Mouse (Mus musculus): ENCODE results near the gene Sdk1.

Sdk1 gene

DNA sequence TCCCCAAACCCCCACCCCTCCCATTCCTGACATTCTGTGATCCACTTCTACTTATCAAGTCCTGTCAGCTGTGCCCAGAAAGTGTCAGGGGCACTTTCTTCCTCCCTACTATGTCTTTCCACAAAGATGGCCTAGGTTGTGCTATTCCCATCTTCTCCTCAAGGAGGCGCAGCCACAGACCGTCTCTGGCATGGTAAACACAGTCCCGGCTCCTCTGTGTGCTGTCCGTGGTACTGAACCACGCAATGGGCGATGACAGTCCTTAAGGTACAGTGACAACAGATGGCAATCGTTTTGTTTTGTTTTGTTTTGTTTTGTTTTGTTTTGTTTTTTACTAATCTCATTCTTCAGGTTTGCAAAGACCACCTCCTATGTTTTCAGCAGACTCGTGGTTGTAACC, 743.7 kb downstream of the Sdk1 start:
- DNase-seq (ENCODE audit: low read depth in 1 of 2, low spot score in 2 of 2), result peak; percentile 1 to 2

DNA sequence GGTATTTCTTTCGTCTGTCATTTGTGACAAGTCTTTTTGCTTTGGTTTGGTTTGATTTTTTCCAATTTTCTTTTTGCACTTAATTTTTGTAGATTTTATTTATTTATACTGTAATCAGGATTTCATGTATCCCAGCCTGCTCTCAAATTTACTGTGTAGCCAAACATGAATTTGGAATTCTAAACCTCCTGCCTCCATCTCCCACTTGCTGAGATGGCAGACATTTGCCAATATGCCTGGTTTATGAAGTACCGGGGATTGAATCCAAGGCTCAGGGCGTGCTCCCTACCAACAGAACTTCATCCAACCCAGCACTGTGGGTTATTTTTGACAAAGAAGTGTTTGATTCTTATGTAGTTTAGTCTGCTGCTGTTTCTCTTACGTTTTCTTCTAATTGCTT, 744.3 kb downstream of the Sdk1 start:
- DNase-seq (ENCODE audit: low read depth in 1 of 2, low spot score in 2 of 2), result no peak

DNA sequence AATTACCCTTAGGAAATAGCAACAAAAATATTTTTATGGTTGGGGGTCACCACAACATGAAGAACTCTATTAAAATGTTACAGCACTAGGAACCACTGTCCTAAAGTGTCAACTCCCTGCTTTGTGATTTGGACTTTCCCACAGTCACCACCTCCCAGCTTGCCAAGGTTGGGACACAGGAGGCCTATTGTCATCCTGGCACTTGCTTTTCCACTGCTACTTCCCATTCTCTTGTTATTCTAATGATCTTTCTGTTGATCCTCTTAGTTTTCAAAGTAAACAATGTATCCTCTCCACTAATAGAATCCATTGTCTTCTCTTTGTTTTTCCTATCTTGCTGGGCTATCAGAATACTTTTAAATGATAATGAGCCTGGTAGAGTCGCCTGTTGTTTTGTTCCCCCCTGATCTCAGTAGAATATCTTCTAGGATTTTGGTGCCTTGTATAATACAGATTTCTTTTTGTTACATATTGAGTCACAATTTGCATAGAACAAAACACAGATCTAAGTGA, 746.1 kb downstream of the Sdk1 start:
- DNase-seq (ENCODE audit: low read depth in 1 of 2, low spot score in 2 of 2), result no peak

DNA sequence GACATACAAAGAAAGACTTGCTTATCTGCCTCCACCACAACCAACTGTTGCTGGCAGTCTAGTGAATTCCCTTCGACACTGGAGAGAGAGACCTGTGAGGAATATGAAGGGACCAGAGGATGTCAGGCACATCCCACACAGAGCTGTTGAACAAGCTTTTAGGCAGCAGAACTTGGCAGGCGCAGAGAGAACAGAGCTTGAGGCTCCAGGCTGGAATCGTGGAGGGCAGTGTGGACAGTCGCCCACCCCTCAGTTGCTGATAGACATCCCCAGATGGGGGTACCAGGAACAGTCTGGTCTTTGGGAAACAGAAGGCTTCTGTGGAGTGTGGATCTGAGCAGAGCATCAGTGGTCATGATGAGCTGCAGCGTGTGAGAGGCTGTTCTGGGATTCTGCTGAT, 747.4 kb downstream of the Sdk1 start:
- DNase-seq (ENCODE audit: low read depth in 1 of 2, low spot score in 2 of 2), result no peak

DNA sequence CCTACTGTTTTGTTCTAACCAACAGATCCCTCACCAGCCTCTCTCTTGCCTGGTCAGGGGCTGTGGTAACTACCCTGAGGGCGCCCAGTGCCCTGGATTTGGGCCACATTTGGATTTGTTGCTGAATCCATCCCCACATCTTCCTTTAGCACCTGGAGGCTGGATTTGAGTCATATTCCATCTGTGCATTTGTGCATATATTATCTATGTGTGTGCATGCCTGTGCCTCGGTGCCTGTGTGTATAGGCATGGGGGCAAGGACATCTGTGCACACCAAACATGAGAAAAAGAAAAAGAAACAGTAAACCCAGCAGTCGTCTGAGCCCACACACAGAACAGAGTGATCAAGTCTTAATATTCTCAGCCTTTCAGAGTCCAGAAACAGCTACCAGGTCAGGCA, 752.9 kb downstream of the Sdk1 start:
- DNase-seq (ENCODE audit: low read depth in 1 of 2, low spot score in 2 of 2), result no peak

DNA sequence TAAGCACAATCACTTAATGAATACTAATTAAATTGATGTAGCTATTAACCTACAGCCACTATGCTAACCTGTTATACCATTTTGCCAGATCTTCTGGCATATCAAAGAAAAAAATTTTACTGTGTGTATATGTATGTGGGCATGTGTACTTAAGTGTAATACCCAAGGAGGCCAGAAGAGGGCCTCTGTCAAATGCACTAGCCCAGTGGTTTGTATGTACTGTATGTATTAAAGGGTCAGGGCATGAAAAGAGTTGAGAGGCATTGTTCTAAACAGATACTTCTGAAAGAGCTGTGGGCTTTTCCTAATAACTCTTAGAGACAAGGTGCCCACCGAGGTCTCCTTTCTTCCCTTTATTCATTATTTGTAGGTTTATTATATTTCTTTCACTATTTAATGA, 759.0 kb downstream of the Sdk1 start:
- no peak for DNase-seq (ENCODE audit: low read depth in 1 of 2, low spot score in 2 of 2)

DNA sequence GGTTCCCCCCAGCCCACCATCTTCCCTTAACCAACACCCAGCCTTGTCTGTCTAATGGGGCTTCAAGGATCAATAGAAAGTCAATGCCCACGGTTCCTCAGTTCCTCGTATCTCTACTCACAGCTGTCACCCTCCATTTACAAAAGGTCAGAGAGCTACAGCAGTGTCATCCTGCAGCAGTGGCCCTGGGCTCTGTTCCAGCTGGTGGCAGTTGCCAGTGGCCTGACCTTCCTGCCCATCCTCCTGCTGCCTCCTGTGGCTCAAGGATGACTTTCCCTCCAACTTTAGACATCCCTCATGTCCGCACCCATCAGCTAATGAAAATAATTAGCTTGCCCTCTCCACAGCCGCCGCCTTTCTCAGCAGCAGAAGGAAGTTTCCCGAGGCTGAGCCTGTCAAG, 759.8 kb downstream of the Sdk1 start:
- DNase-seq (ENCODE audit: low read depth in 1 of 2, low spot score in 2 of 2), result no peak

DNA sequence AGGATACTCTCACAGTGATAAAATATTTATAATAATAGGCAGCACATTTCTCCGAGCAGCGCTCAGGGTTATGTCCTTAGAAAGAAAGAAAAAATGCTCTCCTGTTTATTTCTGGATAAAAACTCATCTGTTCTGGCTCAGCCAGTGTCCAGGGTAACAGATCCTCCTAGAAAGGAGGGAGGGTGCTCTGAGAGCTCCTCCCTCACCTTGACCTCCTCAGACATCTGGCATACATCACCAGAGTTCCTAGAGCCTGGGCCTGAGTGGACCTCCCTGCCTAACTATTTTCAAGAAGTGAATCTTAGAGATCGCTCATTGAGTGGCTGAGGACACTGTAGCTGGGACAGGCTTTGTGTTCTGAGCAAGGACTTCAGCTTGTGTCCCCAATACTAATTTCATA, 760.7 kb downstream of the Sdk1 start:
- no peak for DNase-seq (ENCODE audit: low read depth in 1 of 2, low spot score in 2 of 2)

DNA sequence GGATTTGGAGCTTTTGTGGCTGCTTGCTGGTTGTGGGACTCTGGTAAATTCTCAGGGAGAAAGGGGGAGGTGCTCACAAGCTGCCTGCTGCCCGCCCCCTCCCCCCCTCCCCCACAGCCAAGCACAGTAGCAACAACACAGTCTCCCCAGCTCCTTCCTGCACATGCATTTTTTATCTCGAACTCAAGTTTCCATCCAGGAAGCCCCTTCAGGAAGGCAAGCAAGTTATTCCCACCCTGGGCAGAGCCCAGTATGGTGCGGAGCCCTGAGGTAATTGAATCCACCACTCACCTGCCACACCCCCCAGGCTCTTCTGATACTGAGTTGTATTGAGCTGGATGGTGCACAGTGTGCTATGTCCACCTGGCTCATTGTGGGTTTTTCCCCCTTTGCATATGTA, 768.9 kb downstream of the Sdk1 start:
- DNase-seq (ENCODE audit: low read depth in 1 of 2, low spot score in 2 of 2), result no peak

DNA sequence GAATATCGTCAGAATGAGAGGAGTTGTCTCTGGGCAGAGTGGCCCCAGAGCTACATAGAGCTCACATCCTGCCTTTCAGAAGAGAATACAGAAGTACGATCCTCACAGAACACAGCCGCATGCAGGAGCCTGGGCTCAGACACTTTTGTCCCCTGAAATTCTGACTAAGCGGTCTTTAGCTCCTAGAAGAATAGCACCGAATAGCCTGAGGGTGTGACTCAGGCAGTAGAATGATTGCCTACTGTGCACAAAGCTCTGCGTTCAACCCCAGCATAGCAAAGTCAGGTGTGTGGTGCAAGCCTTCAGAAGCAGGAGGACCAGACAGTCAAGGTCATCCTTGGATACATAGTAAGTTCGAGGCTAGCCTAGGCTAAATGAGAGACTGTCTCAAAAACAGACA, 775.7 kb downstream of the Sdk1 start:
- no peak for DNase-seq (ENCODE audit: low read depth in 1 of 2, low spot score in 2 of 2)

DNA sequence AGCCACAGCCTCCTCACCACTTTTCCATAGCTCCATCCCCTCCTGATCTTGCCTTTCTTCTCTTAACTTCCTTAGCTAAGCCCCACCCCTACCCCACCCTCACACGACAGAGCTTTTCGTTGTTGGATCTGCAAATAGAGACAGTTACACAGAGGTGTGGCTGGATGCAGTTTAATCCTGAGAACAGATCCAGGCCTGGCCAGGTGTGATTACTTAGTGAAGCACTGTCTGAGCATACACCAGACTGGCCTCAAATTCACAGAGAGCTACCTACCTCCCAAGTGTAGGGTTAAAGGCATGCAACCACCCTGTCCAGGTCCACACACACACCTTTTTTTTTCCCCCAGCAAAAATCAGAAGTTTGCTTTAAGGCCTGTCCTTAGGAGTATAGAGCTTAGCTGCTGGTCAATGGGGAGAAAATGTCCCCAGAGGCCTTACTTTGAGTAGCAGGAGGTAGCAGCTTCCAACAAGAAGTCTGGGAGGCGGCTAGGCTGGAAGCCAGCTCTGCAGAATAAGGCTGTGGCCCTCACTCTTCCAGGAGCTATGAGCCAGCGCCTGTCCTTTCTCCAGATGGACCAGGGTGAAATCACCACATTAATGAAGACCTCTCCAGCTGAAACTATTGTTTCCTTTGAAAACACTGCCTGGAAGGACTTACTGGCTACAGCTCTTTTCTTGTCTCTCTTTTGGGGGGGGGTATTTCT, 781.7 kb downstream of the Sdk1 start:
- DNase-seq (ENCODE audit: low read depth in 1 of 2, low spot score in 2 of 2), result no peak

DNA sequence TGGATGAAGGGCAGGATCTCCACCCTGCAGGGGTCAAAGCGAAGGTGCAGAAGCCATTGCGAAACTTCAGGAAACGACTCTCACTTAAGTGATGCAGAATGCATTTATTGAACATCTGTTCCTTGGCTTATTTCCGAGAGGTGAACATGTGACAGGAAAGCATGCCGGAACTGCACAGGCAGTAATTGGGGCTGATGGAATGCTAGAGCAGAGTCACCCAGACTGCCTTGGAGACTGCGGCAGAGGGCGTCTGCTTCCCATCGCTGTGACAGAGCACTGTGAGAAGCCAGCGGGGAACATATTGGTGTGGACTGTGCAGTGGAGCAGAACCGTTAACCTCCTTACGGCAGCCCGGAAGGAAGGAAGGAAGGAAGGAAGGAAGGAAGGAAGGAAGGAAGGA, 783.2 kb downstream of the Sdk1 start:
- no peak for DNase-seq (ENCODE audit: low read depth in 1 of 2, low spot score in 2 of 2)

DNA sequence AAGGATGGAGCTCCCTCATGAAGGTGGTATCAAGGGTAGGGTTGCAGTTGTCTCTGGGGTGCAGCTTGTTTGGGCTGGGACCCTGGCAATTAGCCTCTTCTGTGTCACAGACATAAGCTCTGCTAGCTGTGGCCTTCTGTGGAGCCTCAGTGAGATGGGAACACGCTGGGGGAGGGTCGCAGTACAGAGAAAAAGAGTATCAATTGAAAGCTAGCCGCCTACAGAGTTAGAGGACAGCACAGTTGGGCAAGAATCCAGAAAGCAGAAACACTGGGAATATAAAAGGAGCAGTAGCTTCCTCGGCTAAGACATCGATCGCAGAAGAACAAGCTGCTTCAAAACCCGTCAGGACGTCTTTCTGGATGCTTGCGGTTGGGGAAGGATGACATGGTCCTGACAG, 795.2 kb downstream of the Sdk1 start:
- no peak for DNase-seq (ENCODE audit: low read depth in 1 of 2, low spot score in 2 of 2)

DNA sequence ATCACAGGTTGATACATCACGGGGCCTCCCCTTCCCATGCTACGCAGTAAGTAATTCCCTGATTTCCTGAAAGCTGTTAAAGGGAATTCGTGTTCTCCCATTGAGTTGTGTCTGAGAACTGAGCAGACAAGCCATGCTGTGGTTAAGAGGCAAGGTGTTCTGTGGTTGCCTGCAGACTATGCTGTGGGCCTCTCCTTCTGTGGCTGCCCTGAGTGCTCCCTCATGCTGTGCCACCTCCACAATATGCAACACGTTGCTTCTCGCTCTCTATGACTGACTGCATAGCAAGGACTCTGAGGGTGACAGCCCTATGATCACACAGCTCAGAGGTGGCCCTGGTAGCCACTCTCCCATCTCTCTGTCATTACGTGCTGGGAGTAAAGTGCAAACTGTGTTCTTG, 797.9 kb downstream of the Sdk1 start:
- no peak for DNase-seq (ENCODE audit: low read depth in 1 of 2, low spot score in 2 of 2)

DNA sequence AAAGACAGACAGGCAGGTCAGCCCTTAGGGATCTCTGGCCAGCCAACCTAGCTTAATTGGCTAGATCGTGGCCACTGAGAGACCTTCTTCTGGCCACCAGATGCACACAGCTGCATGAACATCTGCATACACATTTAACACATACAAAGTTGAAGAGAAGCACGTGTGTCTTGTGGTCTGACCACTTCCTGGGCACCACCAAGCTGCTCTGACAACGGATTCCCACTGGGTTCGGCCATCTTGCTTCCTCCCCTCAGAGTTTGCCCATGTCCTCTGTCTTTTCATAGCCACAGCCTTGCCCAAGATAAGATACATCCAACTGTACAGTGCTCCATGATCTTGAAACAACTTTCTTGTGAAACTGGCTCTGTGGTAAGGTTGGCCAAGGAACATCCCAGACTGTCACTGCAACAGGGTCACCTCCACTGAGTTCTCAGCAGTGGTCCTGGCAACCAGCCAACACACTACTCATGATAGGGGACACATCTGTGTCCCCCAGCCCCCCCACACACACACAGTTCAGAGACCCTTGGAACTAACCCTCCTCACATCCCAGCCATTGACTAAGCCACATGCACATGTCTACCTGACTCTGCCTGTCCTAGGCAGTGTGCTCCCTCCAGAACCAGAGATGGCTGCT, 798.7 kb downstream of the Sdk1 start:
- DNase-seq (ENCODE audit: low read depth in 1 of 2, low spot score in 2 of 2), result no peak

DNA sequence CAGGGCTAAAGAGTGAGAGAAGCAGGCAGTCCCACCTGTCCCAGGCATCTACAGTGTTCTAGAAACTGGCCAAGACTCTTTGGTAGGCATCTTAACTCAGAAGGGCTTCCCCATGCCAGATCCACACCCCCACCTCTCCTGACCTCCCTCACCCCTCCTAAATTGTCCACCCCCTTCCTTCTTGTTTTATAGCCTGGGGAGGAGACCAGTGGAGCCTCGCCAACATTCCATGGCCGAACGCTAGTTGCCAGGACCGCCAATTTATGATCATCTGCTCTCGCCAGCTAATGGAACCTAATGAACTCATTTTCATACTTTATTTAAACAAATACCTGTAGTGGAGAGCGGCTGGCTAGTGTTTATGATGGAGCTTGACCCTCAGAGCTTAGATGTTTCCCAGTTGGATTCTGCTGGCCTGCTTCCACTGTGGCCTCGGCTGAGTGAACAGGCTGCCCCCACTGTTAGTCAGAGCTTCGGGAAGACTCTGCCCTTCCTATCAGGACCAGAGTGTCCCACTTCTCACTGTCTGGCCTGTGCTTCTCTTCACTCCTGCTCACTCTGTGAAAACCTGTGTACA, 800.0 kb downstream of the Sdk1 start:
- DNase-seq (ENCODE audit: low read depth in 1 of 2, low spot score in 2 of 2), result no peak

DNA sequence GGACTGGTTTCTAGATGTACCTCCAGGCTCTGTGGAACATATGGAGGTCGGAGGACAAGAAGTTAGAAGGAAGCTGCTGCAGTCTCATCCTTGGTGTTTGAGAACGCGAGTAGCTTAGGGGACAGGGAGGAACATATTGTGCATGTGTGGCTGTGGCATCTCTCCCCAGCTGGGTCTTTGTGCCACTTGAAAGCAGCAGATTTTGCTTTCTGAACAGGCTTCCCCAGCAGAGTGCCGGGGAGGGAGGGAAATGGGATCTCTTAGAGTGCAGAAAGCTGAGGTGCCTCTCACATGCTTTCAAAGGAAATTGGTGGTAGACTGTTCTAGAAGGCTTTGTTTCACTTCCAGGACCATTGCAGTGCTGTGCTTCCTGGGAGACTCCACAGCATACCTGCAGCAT, 820.5 kb downstream of the Sdk1 start:
- DNase-seq (ENCODE audit: low read depth in 1 of 2, low spot score in 2 of 2), result no peak

DNA sequence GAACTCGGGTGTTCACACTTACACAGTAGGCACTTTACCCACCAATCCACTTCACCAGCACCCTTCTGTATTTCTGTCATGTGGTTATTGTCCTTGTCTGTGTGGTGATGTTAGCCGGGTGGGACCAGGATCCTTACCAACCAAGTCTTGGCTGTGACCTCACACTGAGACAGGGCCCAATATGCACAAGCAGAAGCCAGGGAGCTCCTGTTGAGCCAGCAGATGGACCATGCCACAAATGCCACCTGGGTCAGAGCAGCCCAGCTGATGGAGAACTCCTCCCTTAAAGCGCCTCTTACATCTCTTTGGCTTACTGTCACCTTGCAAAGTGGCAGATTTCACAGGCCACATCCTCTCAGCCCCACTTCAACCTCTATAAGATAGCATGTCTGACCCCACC, 830.0 kb downstream of the Sdk1 start:
- no peak for DNase-seq (ENCODE audit: low read depth in 1 of 2, low spot score in 2 of 2)

DNA sequence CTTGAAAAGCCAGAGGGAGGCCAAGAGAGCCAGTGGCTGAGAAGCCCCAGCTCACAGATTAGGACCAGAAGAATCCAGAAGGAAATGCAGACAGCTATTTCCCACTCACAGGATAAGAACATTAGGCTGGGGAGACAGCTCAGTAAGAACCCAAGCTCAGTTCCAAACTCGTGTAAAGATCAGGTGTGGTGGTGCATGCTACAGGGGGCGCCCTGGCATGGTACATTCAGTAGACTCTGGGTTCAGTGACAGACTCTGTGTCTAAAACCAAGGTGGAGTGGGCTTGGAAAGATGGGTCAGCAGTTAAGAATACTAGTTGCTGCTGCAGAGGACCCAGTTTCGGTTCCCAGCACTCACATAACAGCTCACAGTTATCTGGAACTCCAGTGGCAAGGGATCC, 832.6 kb downstream of the Sdk1 start:
- DNase-seq (ENCODE audit: low read depth in 1 of 2, low spot score in 2 of 2), result no peak

DNA sequence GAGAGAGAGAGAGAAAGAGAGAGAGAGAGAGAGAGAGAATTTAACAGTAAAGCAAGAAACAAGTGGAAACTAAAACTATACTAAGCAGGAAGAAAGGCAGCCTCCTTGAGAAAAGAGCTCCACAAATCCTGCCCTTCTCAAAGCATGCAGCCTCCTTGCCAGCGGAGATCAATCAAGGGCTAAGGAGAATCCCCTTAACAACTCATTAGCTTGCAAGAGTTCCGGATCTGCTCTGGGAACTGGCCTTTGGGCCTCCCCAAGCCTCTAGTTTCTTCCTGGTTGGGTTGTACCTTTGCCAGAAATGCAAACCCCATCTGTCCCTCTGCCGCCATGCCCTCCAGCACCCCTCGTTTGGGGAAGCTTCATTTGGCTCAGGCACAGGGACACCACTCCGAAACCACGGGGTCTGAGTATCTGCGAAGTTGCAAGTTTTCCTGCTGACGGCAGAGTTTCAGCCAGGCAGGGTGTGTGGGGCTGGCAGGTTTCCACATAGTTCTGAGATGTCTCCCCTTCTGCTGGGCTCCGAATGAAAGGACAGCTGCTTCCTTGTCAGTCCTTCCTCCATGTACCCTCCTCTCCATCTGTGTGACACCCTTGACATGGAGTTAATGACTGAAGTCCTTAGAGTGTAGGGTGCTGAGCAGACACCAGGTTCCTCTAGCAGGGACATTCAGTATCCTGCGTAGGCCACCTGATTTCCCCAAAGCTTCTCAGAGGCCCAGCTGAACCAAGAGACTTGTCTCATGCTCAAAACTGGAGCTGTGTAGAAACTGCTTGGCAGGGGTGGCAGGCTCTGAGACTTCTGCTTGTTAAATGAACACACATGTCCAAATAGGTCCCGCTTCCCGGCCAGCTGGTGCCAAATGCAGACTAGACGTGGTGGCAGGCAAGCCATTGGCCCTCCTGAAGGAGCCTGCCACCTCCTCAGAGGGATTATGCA, 833.5 kb downstream of the Sdk1 start:
- DNase-seq (ENCODE audit: low read depth in 1 of 2, low spot score in 2 of 2), result no peak

DNA sequence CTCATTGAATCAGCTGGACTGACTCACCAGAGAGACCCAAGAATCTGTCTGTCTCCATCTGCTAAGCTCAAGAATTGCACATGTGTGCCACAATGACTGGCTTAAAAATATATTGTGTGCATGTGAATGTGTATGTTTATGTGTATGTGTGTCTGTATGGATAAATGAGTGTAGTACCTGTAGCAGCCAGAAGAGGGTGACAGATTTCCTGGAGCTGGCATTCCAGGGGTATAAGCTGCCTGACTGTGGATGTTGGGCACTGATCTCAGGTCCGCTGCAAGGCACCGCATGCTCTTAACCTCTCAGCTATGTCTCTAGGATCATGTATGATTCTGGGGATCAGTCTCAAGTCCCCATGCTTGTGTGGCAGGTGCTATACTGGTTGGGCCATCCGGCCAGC, 839.4 kb downstream of the Sdk1 start:
- no peak for DNase-seq (ENCODE audit: low read depth in 1 of 2, low spot score in 2 of 2)

DNA sequence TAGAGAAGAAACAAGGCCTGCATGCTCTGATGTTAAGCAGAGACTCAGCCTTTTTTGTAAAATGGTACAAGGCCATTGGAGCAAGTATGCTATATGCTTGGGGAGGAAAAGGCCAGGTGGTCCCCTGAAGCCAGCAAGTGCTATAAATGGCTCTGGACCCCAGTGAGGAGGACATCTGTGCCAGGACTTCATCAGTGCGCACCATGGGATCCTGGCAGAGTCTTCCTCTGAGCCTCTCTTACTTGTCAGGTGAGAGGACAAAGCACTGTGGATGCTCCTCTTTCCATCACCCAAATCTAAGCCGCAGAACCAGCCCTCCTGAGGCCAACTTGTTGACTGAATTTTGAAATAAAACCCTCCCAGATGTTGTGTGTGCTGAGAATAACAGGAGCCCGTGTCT, 839.8 kb downstream of the Sdk1 start:
- DNase-seq (ENCODE audit: low read depth in 1 of 2, low spot score in 2 of 2), result no peak

Data from monocyte, adult 2 months (primary cell).